Mouse (Mus musculus) E14TG2a.4 (cell line): ENCODE measurements around the gene Usp49.

ENCODE experiments used
- CTCF ChIP-seq: conservative IDR thresholded peaks from 2 replicates; pipeline ENCODE4 v1.5.1; 2014; ENCODE audit warnings: low read length
- NANOG ChIP-seq: IDR thresholded peaks from 2 replicates; pipeline ENCODE4 v1.6.1; 2014; ENCODE audit warnings: borderline replicate concordance, low read length, mixed read lengths

DNA sequence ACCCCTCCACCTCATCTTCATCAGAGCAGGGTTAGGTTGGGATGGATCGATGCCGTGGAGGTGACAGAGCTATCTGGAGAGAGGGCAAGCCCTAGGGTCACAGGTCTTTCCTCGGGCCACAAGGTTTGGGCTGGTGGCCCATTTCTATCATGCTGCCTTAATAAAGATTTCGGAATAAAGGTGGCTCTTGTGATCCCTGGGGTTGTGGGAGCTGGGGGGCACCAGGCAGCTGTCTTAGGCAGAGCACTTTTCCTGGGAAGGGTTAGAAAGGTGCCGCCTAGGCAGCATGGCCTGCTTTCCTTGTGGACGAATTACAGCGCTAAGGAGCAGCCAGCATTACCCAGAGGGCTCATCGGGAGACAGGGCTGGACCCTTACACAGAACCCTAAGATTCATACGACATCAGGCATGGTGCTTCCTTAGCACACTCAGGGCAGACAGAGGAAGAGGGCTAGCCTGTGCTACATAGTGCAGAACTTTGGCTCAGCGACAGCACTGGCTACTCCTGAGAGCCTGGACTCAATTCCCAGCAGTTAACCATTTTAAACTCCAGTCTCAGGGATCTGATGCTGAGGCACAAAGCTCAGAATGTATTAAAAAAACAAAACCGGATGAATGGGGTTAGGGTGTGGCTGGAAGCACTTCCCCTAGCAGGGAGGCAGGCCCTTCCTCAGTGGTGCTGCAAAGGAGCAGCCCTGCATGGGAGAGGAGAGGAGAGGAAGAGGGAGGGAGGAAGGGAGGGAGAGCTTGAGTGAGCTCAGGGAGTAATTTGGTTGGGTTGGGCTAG is 30.8 kb upstream of the Usp49 start:
- no peak for TF ChIP-seq CTCF
- no peak for TF ChIP-seq NANOG
